Mouse (Mus musculus) heart, postnatal 0 days (tissue): Measurements from ENCODE around the gene Adgrf5. TPM values are rescaled to one million over a fixed set of nuclear protein-coding genes. Genes with fewer than 3 reads are reported as not detected.

Experiments used
- ATAC-seq: fragments of 200-750 bp; cut with Nextera tagmentation; 2 replicates; pipeline ENCODE4 v1.8.0; 2017; ENCODE audit warnings: low read depth, moderate number of reproducible peaks, moderate library complexity; ENCODE audit not compliant: insufficient read depth
- DNase-seq: peaks from one replicate; pipeline ENCODE4 v3.0.0-alpha.2; 2016; ENCODE audit warnings: low spot score
- H3K27ac ChIP-seq: fragments of 300-500 bp; sonication (generic); 2 replicates; pipeline ENCODE4 v1.5.1; 2014; ENCODE audit warnings: low read depth, mild to moderate bottlenecking
- H3K27me3 ChIP-seq: fragments of 300-500 bp; sonication (generic); 2 replicates; pipeline ENCODE4 v1.6.1; 2014; ENCODE audit warnings: low read length, mixed read lengths; ENCODE audit not compliant: control insufficient read depth, insufficient read depth
- H3K36me3 ChIP-seq: fragments of 300-500 bp; sonication (generic); replicated peaks from 2 replicates; pipeline ENCODE4 v1.6.1; 2014; ENCODE audit warnings: low read length, mixed read lengths; ENCODE audit not compliant: control insufficient read depth, insufficient read depth
- H3K4me1 ChIP-seq: fragments of 300-500 bp; sonication (generic); 2 replicates; pipeline ENCODE4 v1.6.1; 2014; ENCODE audit warnings: antibody characterized with exemption; ENCODE audit not compliant: control insufficient read depth, insufficient read depth
- H3K4me2 ChIP-seq: fragments of 300-500 bp; sonication (generic); 2 replicates; pipeline ENCODE4 v1.6.1; 2014; ENCODE audit warnings: low read depth, mild to moderate bottlenecking, low read length, moderate library complexity
- H3K4me3 ChIP-seq: fragments of 300-500 bp; sonication (generic); 2 replicates; pipeline ENCODE4 v1.5.1; 2014; ENCODE audit warnings: low read depth, low read length
- H3K9ac ChIP-seq: fragments of 300-500 bp; sonication (generic); replicated peaks from 2 replicates; pipeline ENCODE4 v1.6.1; 2014; ENCODE audit warnings: low read depth, low read length, mixed read lengths
- H3K9me3 ChIP-seq: fragments of 300-500 bp; sonication (generic); replicated peaks from 2 replicates; pipeline ENCODE4 v1.6.1; 2016; ENCODE audit warnings: low read length; ENCODE audit not compliant: control insufficient read depth
- CTCF ChIP-seq: IDR thresholded peaks from 2 replicates; pipeline ENCODE4 v1.5.1; 2016; ENCODE audit warnings: antibody characterized with exemption, control low read depth, low read depth
- EP300 ChIP-seq: IDR thresholded peaks from 2 replicates; pipeline ENCODE4 v1.6.1; 2016; ENCODE audit warnings: antibody characterized with exemption, low read depth
- WGBS: fragments of 180-500 bp; shearing (Covaris S2); extraction: QIAGEN DNeasy Blood & Tissue Kit; methylation state at CpG from one replicate; pipeline ENCODE4 v1.1.7; 2014; 5-methylcytosine and 5-hydroxymethylcytosine counted together
- polyA plus RNA-seq: library from polyadenylated mRNA; unstranded; fragments of >200 nt; fragmentation: Nextera tagmentation; extraction: Ambion mirVana; gene quantifications from 2 replicates; pipeline ENCODE4 v1.2.1, GENCODE M21; 2015
- total RNA-seq: library from RNA; depleted of rRNA; stranded (reverse); fragments of >200 nt; gene quantifications from 2 replicates; pipeline ENCODE4 v1.2.3, GENCODE M21; 2014; ENCODE audit warnings: low replicate concordance

The Adgrf5 gene
- total and polyA plus RNA-seq, 2 experiments from 2014 or later: 19.1 to 89.0 TPM

GRCm38 (mm10) chr17:43406321-43406720 is 46.1 kb downstream of the Adgrf5 start:
- ATAC-seq (no peak), DNase-seq (no peak)
- no peak overlapping the region for H3K4me2 ChIP-seq
- H3K9me3 ChIP-seq: no peaks in the 10 kb centered on the region
- H3K27ac ChIP-seq: no peak overlapping the region
- no peak overlapping the region for H3K9ac ChIP-seq
- no peaks in the 10 kb centered on the region for H3K27me3 ChIP-seq
- H3K4me3 ChIP-seq: no peak overlapping the region
- WGBS: 37% methylated on average over 3 of the region's 3 CpGs
- H3K36me3 ChIP-seq: no peaks in the 10 kb centered on the region; the same call in 1 of the 2 replicates
- no peak for TF ChIP-seq CTCF
- TF ChIP-seq EP300: no peak
- no peaks in the 10 kb centered on the region for H3K4me1 ChIP-seq

GRCm38 (mm10) chr17:43407548-43407947 is 47.3 kb downstream of the Adgrf5 start:
- WGBS: 46% methylated on average over 7 of the region's 7 CpGs
- no peak overlapping the region for H3K9ac ChIP-seq
- TF ChIP-seq CTCF: no peak
- TF ChIP-seq EP300: no peak; the same call in 1 of the 2 replicates
- no peak overlapping the region for H3K4me2 ChIP-seq
- H3K27me3 ChIP-seq: no peaks in the 10 kb centered on the region
- H3K9me3 ChIP-seq: no peaks in the 10 kb centered on the region
- peak; percentile 57 for DNase-seq
- ATAC-seq: peak; percentile 75
- no peaks in the 10 kb centered on the region for H3K4me1 ChIP-seq
- H3K36me3 ChIP-seq: no peaks in the 10 kb centered on the region; the same call in 1 of the 2 replicates
- peak overlapping the region; percentile 61 for H3K27ac ChIP-seq
- no peak overlapping the region for H3K4me3 ChIP-seq

GRCm38 (mm10) chr17:43413182-43413581 is 52.9 kb downstream of the Adgrf5 start:
- Histone ChIP-seq H3K27ac (no peak overlapping the region), H3K9me3 (no peaks in the 10 kb centered on the region), H3K36me3 (no peaks in the 10 kb centered on the region; the same call in 1 of the 2 replicates), H3K27me3 (no peaks in the 10 kb centered on the region), H3K9ac (no peak overlapping the region), H3K4me1 (no peaks in the 10 kb centered on the region), H3K4me2 (no peak overlapping the region), H3K4me3 (no peak overlapping the region)
- DNase-seq (no peak), ATAC-seq (no peak)
- WGBS: 68% methylated on average over 7 of the region's 7 CpGs
- TF ChIP-seq EP300 (no peak), CTCF (no peak)

GRCm38 (mm10) chr17:43419204-43419603 is 59.0 kb downstream of the Adgrf5 start:
- Histone ChIP-seq H3K27me3 (no peaks in the 10 kb centered on the region), H3K36me3 (no peaks in the 10 kb centered on the region; the same call in 1 of the 2 replicates), H3K4me3 (no peak overlapping the region), H3K9me3 (no peaks in the 10 kb centered on the region), H3K9ac (no peak overlapping the region), H3K27ac (no peak overlapping the region), H3K4me2 (no peak overlapping the region), H3K4me1 (no peaks in the 10 kb centered on the region)
- 77% methylated on average over 5 of the region's 5 CpGs for WGBS
- ATAC-seq (no peak), DNase-seq (no peak)
- TF ChIP-seq CTCF (no peak), EP300 (no peak)

- Histone ChIP-seq H3K27me3 (no peaks in the 10 kb centered on the region), H3K4me3 (no peak overlapping the region), H3K27ac (0 out of 2 replicates have a peak overlapping the region, but pooled peaks have one; percentile 8), H3K4me2 (no peak overlapping the region), H3K9ac (no peak overlapping the region), H3K4me1 (no peaks in the 10 kb centered on the region), H3K9me3 (no peaks in the 10 kb centered on the region), H3K36me3 (no peaks in the 10 kb centered on the region)
- no peak for TF ChIP-seq EP300
- TF ChIP-seq CTCF: no peak
- ATAC-seq: no peak
- no peak for DNase-seq
- WGBS: 60% methylated on average over 3 of the region's 3 CpGs
Observed at GRCm38 (mm10) chr17:43420381-43420780, 60.1 kb downstream of the Adgrf5 start.

GRCm38 (mm10) chr17:43423953-43424352 is 63.7 kb downstream of the Adgrf5 start:
- H3K9ac ChIP-seq: no peak overlapping the region
- H3K27ac ChIP-seq: no peak overlapping the region
- no peak overlapping the region for H3K4me3 ChIP-seq
- H3K4me2 ChIP-seq: no peak overlapping the region
- no peaks in the 10 kb centered on the region for H3K36me3 ChIP-seq
- 48% methylated on average over 5 of the region's 5 CpGs for WGBS
- no peaks in the 10 kb centered on the region for H3K4me1 ChIP-seq
- H3K9me3 ChIP-seq: no peaks in the 10 kb centered on the region
- DNase-seq (no peak), ATAC-seq (no peak)
- no peaks in the 10 kb centered on the region for H3K27me3 ChIP-seq
- TF ChIP-seq EP300: no peak
- no peak; the same call in 1 of the 2 replicates for TF ChIP-seq CTCF
